Mouse (Mus musculus) megakaryocyte, embryonic 14.5 days (primary cell): ENCODE measurements around the gene Optc.

Source experiments
- FLI1 ChIP-seq: IDR thresholded peaks from 2 replicates; pipeline ENCODE4 v1.6.1; 2012; ENCODE audit warnings: low read length, inconsistent platforms, mixed read lengths
- GATA1 ChIP-seq: IDR thresholded peaks from 3 replicates; pipeline ENCODE4 v1.6.1; 2012; ENCODE audit warnings: mixed read lengths, low read length, inconsistent platforms, borderline replicate concordance

GRCm38 (mm10) chr1:133855274-133856017 lies 52.4 kb downstream of the Optc start:
- TF ChIP-seq GATA1 (no peak), FLI1 (no peak)
